Mouse (Mus musculus) forebrain, embryonic 13.5 days (tissue): ENCODE data around the gene Plcd1. TPM values are rescaled to one million over a fixed set of nuclear protein-coding genes. Genes with fewer than 3 reads are reported as not detected.
A peak's percentile ranks its signal among the peaks of the same experiment; 100 is the strongest.

Source experiments
- ATAC-seq: fragments of 200-750 bp; cut with Nextera tagmentation; 2 replicates; pipeline ENCODE4 v1.8.0; 2017
- H3K27ac ChIP-seq: fragments of 300-500 bp; sonication (generic); 2 replicates; pipeline ENCODE4 v1.5.1; 2015; ENCODE audit warnings: inconsistent platforms, mild to moderate bottlenecking, moderate library complexity
- H3K27me3 ChIP-seq: fragments of 300-500 bp; sonication (generic); 2 replicates; pipeline ENCODE4 v1.6.1; 2015; ENCODE audit warnings: mild to moderate bottlenecking, inconsistent platforms
- H3K36me3 ChIP-seq: fragments of 300-500 bp; sonication (generic); 2 replicates; pipeline ENCODE4 v1.6.1; 2015; ENCODE audit warnings: mild to moderate bottlenecking, inconsistent platforms; ENCODE audit not compliant: poor library complexity, severe bottlenecking
- H3K4me1 ChIP-seq: fragments of 300-500 bp; sonication (generic); 2 replicates; pipeline ENCODE4 v1.6.1; 2015; ENCODE audit warnings: inconsistent platforms
- H3K4me2 ChIP-seq: fragments of 300-500 bp; sonication (generic); 2 replicates; pipeline ENCODE4 v1.6.1; 2015; ENCODE audit warnings: inconsistent platforms, mild to moderate bottlenecking, moderate library complexity
- H3K4me3 ChIP-seq: fragments of 300-500 bp; sonication (generic); 2 replicates; pipeline ENCODE4 v1.5.1; 2015; ENCODE audit warnings: mild to moderate bottlenecking, inconsistent platforms
- H3K9ac ChIP-seq: fragments of 300-500 bp; sonication (generic); 2 replicates; pipeline ENCODE4 v1.6.1; 2015; ENCODE audit warnings: mild to moderate bottlenecking, inconsistent platforms
- H3K9me3 ChIP-seq: fragments of 300-500 bp; sonication (generic); replicated peaks from 2 replicates; pipeline ENCODE4 v1.6.1; 2016; ENCODE audit warnings: inconsistent platforms
- WGBS: fragments of 180-500 bp; shearing (Covaris S2); methylation state at CpG from one replicate; pipeline ENCODE4 v1.1.7; 2015; 5-methylcytosine and 5-hydroxymethylcytosine counted together
- polyA plus RNA-seq: library from polyadenylated mRNA; unstranded; fragments of >200 nt; fragmentation: Nextera tagmentation; extraction: Ambion mirVana; gene quantifications from 2 replicates; pipeline ENCODE4 v1.2.1, GENCODE M21; 2015

Plcd1 gene
- polyA plus RNA-seq, 1 experiment from 2014 or later: 8.4 TPM

GRCm38 (mm10) chr9:119087309-119087708, 6.0 kb downstream of the Plcd1 start:
- 91% methylated on average over 5 of the region's 5 CpGs for WGBS
- Histone ChIP-seq H3K4me1 (peaks cover 28% of the 10 kb centered on the region), H3K36me3 (no peaks in the 10 kb centered on the region), H3K4me2 (no peak overlapping the region), H3K9ac (no peak overlapping the region), H3K4me3 (no peak overlapping the region), H3K9me3 (no peaks in the 10 kb centered on the region), H3K27ac (no peak overlapping the region), H3K27me3 (peaks cover 11% of the 10 kb centered on the region)
- no peak for ATAC-seq

GRCm38 (mm10) chr9:119086451-119086850, 6.9 kb downstream of the Plcd1 start:
- Histone ChIP-seq H3K9ac (no peak overlapping the region), H3K27ac (no peak overlapping the region), H3K4me2 (no peak overlapping the region), H3K4me3 (no peak overlapping the region), H3K4me1 (peaks cover 29% of the 10 kb centered on the region), H3K27me3 (peaks cover 2% of the 10 kb centered on the region), H3K36me3 (no peaks in the 10 kb centered on the region), H3K9me3 (no peaks in the 10 kb centered on the region)
- WGBS: 52% methylated on average over 1 of the region's 1 CpGs
- ATAC-seq: no peak

GRCm38 (mm10) chr9:119083966-119084365, 9.3 kb downstream of the Plcd1 start:
- 85% methylated on average over 10 of the region's 10 CpGs for WGBS
- no peak overlapping the region for H3K4me3 ChIP-seq
- no peaks in the 10 kb centered on the region; the same call in 1 of the 2 replicates for H3K27me3 ChIP-seq
- H3K4me2 ChIP-seq: no peak overlapping the region
- H3K4me1 ChIP-seq: peaks cover 31% of the 10 kb centered on the region
- H3K9me3 ChIP-seq: no peaks in the 10 kb centered on the region
- no peak overlapping the region for H3K9ac ChIP-seq
- no peak for ATAC-seq
- no peak overlapping the region for H3K27ac ChIP-seq
- H3K36me3 ChIP-seq: no peaks in the 10 kb centered on the region

- Histone ChIP-seq H3K9ac (no peak overlapping the region), H3K4me2 (no peak overlapping the region), H3K4me1 (peaks cover 22% of the 10 kb centered on the region), H3K27me3 (no peaks in the 10 kb centered on the region; the same call in 1 of the 2 replicates), H3K9me3 (no peaks in the 10 kb centered on the region), H3K27ac (peak overlapping the region; percentile 73), H3K36me3 (no peaks in the 10 kb centered on the region), H3K4me3 (no peak overlapping the region)
- ATAC-seq: no peak
- 69% methylated on average over 7 of the region's 7 CpGs for WGBS
These were observed 10.5 kb downstream of the Plcd1 start for GRCm38 (mm10) chr9:119082656-119083430.

- no peak overlapping the region for H3K4me3 ChIP-seq
- no peaks in the 10 kb centered on the region; the same call in 1 of the 2 replicates for H3K27me3 ChIP-seq
- peak overlapping the region; percentile 73 for H3K27ac ChIP-seq
- no peak overlapping the region for H3K4me2 ChIP-seq
- peak; percentile 81; the same call in 1 of the 2 replicates for ATAC-seq
- peaks cover 21% of the 10 kb centered on the region for H3K4me1 ChIP-seq
- no peaks in the 10 kb centered on the region for H3K9me3 ChIP-seq
- H3K9ac ChIP-seq: peak overlapping the region; percentile 22; the same call in 1 of the 2 replicates
- 5% methylated on average over 8 of the region's 8 CpGs for WGBS
- H3K36me3 ChIP-seq: no peaks in the 10 kb centered on the region
These were observed 11.3 kb downstream of the Plcd1 start for GRCm38 (mm10) chr9:119082039-119082438.

- Histone ChIP-seq H3K27ac (no peak overlapping the region), H3K4me3 (no peak overlapping the region), H3K9me3 (no peaks in the 10 kb centered on the region), H3K4me2 (no peak overlapping the region), H3K27me3 (no peaks in the 10 kb centered on the region), H3K9ac (no peak overlapping the region), H3K36me3 (peaks cover 8% of the 10 kb centered on the region; the same call in 1 of the 2 replicates), H3K4me1 (peaks cover 15% of the 10 kb centered on the region)
- 88% methylated on average over 5 of the region's 5 CpGs for WGBS
- no peak for ATAC-seq
These were observed 13.1 kb downstream of the Plcd1 start for GRCm38 (mm10) chr9:119080040-119080675.

- Histone ChIP-seq H3K4me1 (no peaks in the 10 kb centered on the region), H3K4me2 (no peak overlapping the region), H3K36me3 (peaks cover 13% of the 10 kb centered on the region; the same call in 1 of the 2 replicates), H3K9ac (no peak overlapping the region), H3K4me3 (no peak overlapping the region), H3K27me3 (no peaks in the 10 kb centered on the region), H3K9me3 (no peaks in the 10 kb centered on the region), H3K27ac (no peak overlapping the region)
- no peak for ATAC-seq
- WGBS: 81% methylated on average over 16 of the region's 16 CpGs
These were observed 17.6 kb downstream of the Plcd1 start for GRCm38 (mm10) chr9:119075685-119076084.

GRCm38 (mm10) chr9:119073184-119073895, 20.0 kb downstream of the Plcd1 start:
- Histone ChIP-seq H3K9ac (no peak overlapping the region), H3K27ac (no peak overlapping the region), H3K4me3 (no peak overlapping the region), H3K4me1 (no peaks in the 10 kb centered on the region), H3K9me3 (no peaks in the 10 kb centered on the region), H3K4me2 (no peak overlapping the region), H3K36me3 (peaks cover 13% of the 10 kb centered on the region; the same call in 1 of the 2 replicates), H3K27me3 (no peaks in the 10 kb centered on the region)
- WGBS: 87% methylated on average over 15 of the region's 15 CpGs
- no peak for ATAC-seq

GRCm38 (mm10) chr9:119071786-119072185, 21.5 kb downstream of the Plcd1 start:
- Histone ChIP-seq H3K4me2 (no peak overlapping the region), H3K4me3 (no peak overlapping the region), H3K36me3 (peaks cover 13% of the 10 kb centered on the region; the same call in 1 of the 2 replicates), H3K27me3 (no peaks in the 10 kb centered on the region), H3K9ac (no peak overlapping the region), H3K9me3 (no peaks in the 10 kb centered on the region), H3K27ac (no peak overlapping the region), H3K4me1 (no peaks in the 10 kb centered on the region)
- ATAC-seq: no peak
- 90% methylated on average over 9 of the region's 9 CpGs for WGBS

GRCm38 (mm10) chr9:119070173-119070825, 23.0 kb downstream of the Plcd1 start:
- no peaks in the 10 kb centered on the region for H3K9me3 ChIP-seq
- H3K27ac ChIP-seq: no peak overlapping the region
- H3K4me2 ChIP-seq: no peak overlapping the region
- H3K9ac ChIP-seq: no peak overlapping the region
- no peaks in the 10 kb centered on the region for H3K4me1 ChIP-seq
- no peak overlapping the region for H3K4me3 ChIP-seq
- H3K36me3 ChIP-seq: peaks cover 4% of the 10 kb centered on the region; the same call in 1 of the 2 replicates
- no peaks in the 10 kb centered on the region for H3K27me3 ChIP-seq
- no peak for ATAC-seq
- 90% methylated on average over 13 of the region's 13 CpGs for WGBS

GRCm38 (mm10) chr9:119068266-119068665, 25.0 kb downstream of the Plcd1 start:
- whole genome bisulfite sequencing: 92% methylated on average over 11 of the region's 11 CpGs
- Histone ChIP-seq H3K4me3 (no peak overlapping the region), H3K4me1 (no peaks in the 10 kb centered on the region), H3K9me3 (no peaks in the 10 kb centered on the region), H3K4me2 (no peak overlapping the region), H3K9ac (no peak overlapping the region), H3K36me3 (peaks cover 4% of the 10 kb centered on the region; the same call in 1 of the 2 replicates), H3K27me3 (no peaks in the 10 kb centered on the region), H3K27ac (no peak overlapping the region)
- no peak for ATAC-seq
